Comparison of ENCODE assay signal across 23 mouse cellular contexts in the genomic region with DNA sequence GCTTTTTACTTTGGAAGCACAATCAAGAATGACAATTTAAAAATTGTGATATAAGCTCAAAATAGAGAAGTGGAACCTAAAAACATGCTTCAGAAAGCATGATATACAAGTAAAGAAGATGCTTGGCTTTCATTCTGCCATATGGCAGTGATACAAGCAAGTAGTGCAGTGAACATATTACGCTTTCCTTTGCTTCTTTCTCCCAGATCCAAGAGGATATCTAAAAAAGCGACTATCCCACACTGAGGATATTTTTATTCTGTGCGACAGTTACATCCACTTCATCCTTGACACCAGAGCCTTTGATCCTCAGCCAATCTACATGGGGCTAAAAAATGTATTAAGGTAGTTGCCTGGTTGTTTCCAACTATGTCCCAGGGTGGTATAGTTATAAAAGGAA. TPM values are rescaled to one million over a fixed set of nuclear protein-coding genes. Genes with fewer than 3 reads are reported as not detected.
DNase-seq lines count a peak whose midpoint lies in the region; ATAC-seq lines count a peak whose summit lies in the region.
"Had no signal": no experiment of that assay in that cellular context is flagged by ENCODE, and none has a peak within 500 bp of the region (broad histone marks: within the 10 kb centered on the region; RNA-seq: fewer than 3 reads in every experiment).

No protein-coding gene starts in this region.

- intact Hi-C loops in heart, postnatal 25 days (cut with DNase I), result no loop called here

- ATAC-seq in frontal cortex, adult (ENCODE audit: low TSS enrichment), result peak; percentile 86
- ATAC-seq: activated CD4-positive, CD25-positive, alpha-beta regulatory T cell, adult 4 months; CD4-positive, CD25-positive, alpha-beta regulatory T cell, adult 4 months; forebrain, embryonic 13.5 days; forebrain, embryonic 15.5 days; forebrain, postnatal 0 days; Patski had no signal

- no peak for DNase-seq in frontal cortex, postnatal 14 days (ENCODE audit: low spot score in 2 of 2)
- DNase-seq in brain, adult 2 months (ENCODE audit: low read depth, low spot score), result peak; percentile 38
- peak; percentile 44 for DNase-seq in telencephalon, adult 2 months (ENCODE audit: low read depth, low spot score)
- DNase-seq in heart, postnatal 25 days (ENCODE audit: low spot score), result no peak
- DNase-seq: adrenal gland, adult 8-10 months; adrenal gland, postnatal 14 days; adrenal gland, postnatal 36 days; B cell, adult 2 months; cerebellum, adult 11 months; cerebellum, adult 18-20 months; cerebellum, adult 8-10 months; cerebellum, adult 9-11 months; cerebellum, postnatal 14 days; cerebellum, postnatal 36 days; forebrain, postnatal 0 days had no signal

RNA-seq across cellular contexts. Expression of gene Gpr82, which starts 20.6 kb away (rescaled TPM):
- not detected for total RNA-seq in heart, postnatal 25 days (2021)
- total RNA-seq: adrenal gland, adult 18-20 months; adrenal gland, adult 8-10 months; adrenal gland, postnatal 14 days; common myeloid progenitor, adult 5-6 weeks; forebrain, postnatal 0 days had no signal

RNA-seq across cellular contexts. Expression of gene Gpr34, which starts 49.9 kb away (rescaled TPM):
- 1 to 10 TPM; 2.2 to 2.6 TPM for total RNA-seq in heart, postnatal 25 days (2021)

Comparison
In these comparisons a context has a peak if more than half of its experiments do, and no peak if none do; other contexts are left out.
1. DNase-seq: peak in brain, adult 2 months (single experiment) and telencephalon, adult 2 months (single experiment); none in frontal cortex, postnatal 14 days (0 of 2) and heart, postnatal 25 days (single experiment).